Mouse (Mus musculus) heart, adult 18-20 months (tissue): ENCODE results near the gene Mast4. TPM values are rescaled to one million over a fixed set of nuclear protein-coding genes. Genes with fewer than 3 reads are reported as not detected.
"Not testable (repeated sequence)": the region's sequence is repeated elsewhere in the genome, so short reads cannot be mapped to it uniquely, and the experiment has no call there.

Source experiments
- DNase-seq, 2 experiments: peaks; one replicate each; pipeline ENCODE4 v3.0.0; 2021 to 2022; ENCODE audit warnings: mixed read lengths in 1 of 2
- total RNA-seq, 2 experiments: library from RNA; stranded (reverse); gene quantifications; 2 replicates each; pipeline ENCODE4 v1.2.3; 2021

Gene Mast4
- total RNA-seq, 2 experiments from 2014 or later = 21.4 to 30.3 TPM

GRCm38 (mm10) chr13:102749194-102749593, 585.1 kb downstream of the Mast4 start:
- DNase-seq = no peak

- peak; percentile 20 to 48 for DNase-seq
Observed at GRCm38 (mm10) chr13:102746803-102747561, 587.3 kb downstream of the Mast4 start.

- no peak for DNase-seq
Observed at GRCm38 (mm10) chr13:102745626-102746342, 588.5 kb downstream of the Mast4 start.

- DNase-seq = no peak
Observed at GRCm38 (mm10) chr13:102745270-102745600, 589.1 kb downstream of the Mast4 start.

- DNase-seq = peak; percentile 43 to 69
Observed at GRCm38 (mm10) chr13:102744481-102745269, 589.6 kb downstream of the Mast4 start.

DNA sequence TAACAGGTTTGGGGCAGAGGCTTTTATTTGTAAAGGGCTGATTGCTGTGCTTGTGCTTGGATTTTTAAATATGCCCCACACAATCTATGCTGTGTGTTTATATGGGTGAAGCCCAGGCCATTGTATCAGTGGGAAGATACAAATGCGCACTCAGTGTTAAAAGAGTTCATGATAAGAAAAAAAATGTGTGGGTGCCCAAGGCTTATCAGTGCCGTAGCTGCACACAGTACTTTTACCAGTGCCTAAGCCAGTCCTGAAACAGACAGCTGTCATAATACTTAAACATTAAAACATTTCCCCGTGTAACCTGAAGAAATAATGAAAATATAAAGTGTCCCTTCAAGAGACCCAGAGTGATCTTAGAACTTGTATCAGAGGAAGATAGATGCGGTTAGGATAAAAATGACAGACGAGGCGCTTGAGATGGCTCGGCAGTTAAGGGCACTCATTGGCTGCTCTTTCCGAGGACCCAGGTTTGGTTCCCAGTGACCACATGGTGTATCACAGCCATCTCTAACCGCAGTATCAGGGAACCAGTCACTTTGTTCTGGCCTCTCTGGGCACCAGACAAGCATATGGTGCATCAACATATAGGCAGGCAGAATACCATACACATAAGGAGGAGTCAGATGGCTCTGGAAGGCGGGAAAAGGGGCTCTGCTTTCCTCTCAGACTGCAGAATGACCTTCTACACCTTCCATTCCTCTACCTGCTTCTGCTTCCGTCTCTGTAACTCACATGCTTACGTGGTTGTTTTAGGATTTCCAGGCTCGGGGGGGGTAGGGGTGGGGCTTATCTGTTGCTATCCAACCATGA, 594.4 kb downstream of the Mast4 start:
- no peak for DNase-seq

GRCm38 (mm10) chr13:102737811-102738210, 596.5 kb downstream of the Mast4 start:
- DNase-seq = no peak

GRCm38 (mm10) chr13:102733063-102733462, 601.2 kb downstream of the Mast4 start:
- no peak for DNase-seq

DNA sequence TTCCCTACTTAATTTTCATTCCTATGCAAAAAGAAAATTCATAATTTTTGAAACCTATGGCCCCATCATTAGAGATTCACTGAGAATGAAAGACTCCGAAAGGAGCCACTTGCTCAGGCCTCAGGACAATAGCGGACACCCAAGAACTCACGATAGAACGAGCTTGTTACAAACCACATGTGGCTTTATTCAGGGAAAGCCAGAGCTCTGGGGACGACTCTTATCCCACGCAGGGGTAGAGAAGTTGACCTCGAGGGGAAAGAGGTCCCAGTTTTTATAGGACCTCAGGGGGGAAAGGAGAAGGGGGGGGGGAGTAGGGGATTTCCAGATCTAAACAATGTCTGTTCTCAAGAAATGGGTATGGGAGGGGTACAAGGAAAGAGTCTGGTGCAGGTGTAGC, 605.3 kb downstream of the Mast4 start:
- DNase-seq = not testable (repeated sequence)

DNA sequence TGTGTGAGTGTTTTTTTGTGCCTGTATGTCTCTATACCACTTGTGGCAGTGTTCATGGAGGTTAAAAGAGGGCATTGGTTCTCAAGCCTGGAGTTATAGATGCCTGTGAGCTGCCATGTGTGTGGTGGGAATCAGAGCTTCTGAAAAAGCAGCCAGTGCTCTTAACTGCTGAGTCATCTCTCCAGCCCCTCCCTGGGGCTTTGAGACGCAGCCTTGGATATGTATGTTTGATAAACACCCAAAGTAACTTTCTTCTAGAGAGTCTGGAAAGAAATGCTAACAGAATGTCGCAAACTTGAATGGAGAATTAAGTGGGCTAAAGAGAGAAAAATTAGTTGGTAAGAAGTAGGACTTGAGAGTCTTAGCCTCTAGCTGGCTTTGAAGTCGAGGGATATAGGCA, 606.3 kb downstream of the Mast4 start:
- DNase-seq = no peak

GRCm38 (mm10) chr13:102726876-102727275, 607.4 kb downstream of the Mast4 start:
- DNase-seq = no peak

DNA sequence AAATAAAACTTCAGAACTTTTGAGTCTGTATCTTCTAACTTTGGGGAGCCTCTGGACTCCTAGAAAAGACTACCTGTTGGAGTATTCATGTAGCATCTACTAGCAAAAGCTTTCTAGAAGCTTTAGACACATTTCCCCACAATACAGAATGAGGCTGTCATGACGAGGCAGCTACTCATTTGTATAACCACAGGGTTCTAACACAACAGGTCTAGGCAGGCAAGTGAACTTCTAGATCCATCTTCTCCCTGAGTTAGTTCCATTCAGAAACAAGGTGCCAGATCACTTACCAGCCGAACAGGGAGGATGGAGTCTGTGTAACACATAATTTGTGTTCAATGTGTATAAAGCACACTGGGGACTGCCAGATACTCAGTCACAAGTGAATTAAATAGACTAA, 608.4 kb downstream of the Mast4 start:
- no peak for DNase-seq

DNA sequence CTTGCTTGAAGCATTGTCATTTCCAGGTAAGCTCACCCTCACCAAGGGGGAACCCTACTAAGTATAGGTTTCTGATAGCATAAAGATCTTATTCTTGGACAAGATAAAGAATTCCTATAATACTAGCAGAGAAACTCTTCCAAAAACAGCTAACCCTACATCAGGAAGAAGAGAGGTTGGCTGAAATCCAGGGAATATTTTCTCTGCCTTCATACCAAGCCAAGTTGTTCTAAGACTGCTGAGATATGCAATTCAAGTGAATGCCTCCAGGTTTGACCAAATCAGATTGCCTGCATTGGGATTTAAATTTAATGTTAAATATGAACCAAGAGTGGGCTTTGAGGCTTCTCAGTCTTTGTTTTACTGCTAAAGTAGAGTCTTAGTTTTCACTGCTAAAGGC, 608.9 kb downstream of the Mast4 start:
- DNase-seq = no peak

DNA sequence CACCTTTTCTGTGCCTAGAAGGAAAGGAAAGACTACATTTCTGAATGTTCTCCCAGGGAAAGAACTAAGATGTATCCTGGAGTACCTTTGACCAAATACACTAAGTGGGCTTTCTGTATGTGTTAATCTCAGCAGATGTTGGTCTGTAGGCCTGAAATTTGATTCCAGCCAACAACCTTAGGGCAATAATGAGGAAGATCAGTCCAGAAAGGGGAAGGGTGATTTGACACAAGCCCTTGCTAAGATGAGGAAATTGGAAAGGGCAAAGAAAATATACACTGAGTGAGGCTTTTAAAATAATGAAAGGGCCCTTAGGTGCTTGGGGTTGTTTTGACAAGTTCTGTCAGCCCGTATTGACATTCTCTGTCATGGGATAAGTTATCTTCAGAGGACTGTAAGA, 617.3 kb downstream of the Mast4 start:
- DNase-seq = no peak

- no peak for DNase-seq
Observed at GRCm38 (mm10) chr13:102700744-102701143, 633.6 kb downstream of the Mast4 start.

- peak in 1 of 2 experiments; percentile 23 for DNase-seq
Observed at GRCm38 (mm10) chr13:102700176-102700575, 634.1 kb downstream of the Mast4 start.

DNA sequence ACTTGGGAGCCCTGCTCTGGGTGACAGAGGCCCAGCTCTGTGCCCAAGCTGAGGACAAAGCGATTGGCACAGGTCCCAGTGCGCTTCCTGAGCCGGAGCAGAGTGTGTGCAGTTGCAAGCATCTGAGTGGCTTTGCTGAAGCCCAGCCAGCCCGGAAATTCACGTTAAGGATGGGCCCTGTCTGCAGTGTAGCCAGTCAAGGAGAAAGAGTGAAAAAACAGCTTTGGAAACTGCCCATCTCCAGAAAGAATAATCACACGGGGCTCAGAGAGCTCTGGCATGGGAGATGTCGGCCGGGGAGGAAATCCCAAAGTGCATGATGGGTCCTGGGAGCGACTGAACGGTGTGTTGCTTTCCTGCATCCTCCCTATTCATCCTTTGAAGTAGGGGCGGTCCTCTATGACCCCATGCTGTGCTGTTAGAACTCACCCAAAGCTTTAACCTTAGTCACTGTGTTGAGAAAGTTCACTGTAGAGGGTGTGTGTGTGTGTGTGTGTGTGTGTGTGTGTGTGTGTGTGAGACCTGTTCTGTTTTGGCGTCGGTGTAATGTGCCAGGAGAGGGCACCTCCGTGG, 635.5 kb downstream of the Mast4 start:
- DNase-seq = peak; percentile 67 to 68

DNA sequence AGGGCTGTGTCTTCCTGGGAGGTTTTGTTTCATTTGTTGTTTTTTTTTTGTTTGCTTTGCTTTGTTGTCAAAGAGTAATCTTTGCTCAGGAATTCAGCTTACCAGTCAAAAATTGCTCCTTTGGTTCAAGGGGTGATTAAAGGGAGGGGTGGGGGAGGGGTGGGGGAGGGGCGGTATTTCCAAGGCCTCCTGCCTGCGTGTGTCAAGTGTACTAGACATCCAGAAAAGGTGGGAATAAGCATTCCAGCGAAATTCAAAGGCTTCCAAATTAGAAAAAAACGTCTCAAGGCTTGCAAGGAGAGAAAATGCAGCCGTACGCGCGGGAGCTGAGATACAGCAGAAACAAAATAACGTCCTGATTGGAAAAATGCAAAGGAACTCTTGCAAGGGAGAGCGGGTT, 636.0 kb downstream of the Mast4 start:
- DNase-seq = no peak

DNA sequence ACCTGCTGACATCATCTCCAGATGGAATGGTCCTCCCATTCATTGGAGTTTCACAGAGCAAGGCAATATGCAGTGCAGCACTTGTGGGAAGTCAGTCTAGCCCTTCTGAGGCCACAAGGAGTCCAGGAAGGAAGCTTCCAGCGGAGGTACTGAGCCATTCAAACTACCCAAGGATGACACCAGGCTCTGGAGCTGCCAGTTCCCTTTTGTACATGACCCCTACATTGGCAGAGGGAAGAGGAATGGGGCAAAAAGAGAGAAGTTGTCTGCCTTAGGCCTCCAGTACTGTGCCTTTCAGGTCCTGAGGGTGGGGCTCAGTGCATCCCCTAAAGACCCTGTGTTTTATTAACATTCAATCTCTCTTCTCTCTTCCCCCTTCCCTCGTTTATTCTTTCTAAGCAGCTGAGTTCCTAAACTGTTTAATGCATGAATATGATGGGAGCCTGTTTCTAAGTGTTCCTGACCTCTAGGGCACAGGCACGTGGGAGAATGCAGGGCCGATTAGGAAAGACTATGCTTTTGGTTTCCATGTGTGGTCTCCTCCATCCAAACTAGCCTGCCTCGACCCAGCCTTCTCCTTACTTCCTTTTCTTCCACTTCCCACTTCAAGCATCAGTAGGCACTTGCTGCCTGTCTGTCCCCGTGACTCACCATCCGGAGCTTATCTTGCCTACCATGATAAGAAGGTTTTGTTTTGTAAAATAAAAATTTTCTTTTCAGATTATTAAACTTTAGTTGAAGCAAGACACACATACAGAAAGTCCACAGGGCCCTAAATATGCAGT, 639.0 kb downstream of the Mast4 start:
- DNase-seq = peak in 1 of 2 experiments; percentile 34

GRCm38 (mm10) chr13:102694154-102694553, 640.1 kb downstream of the Mast4 start:
- DNase-seq = no peak

- DNase-seq = peak; percentile 35 to 38
Observed at GRCm38 (mm10) chr13:102693341-102693801, 640.9 kb downstream of the Mast4 start, which contains the start of gene Cd180. Gene Cd180 (plus strand): TSS chr13:102693558.
